Mouse (Mus musculus): ENCODE results near the gene Mavs. TPM values are rescaled to one million over a fixed set of nuclear protein-coding genes. Genes with fewer than 3 reads are reported as not detected.
"Not testable (repeated sequence)": the region's sequence is repeated elsewhere in the genome, so short reads cannot be mapped to it uniquely, and the experiment has no call there.

The Mavs gene
- total RNA-seq, 2 experiments from 2014 or later, result 32.8 to 43.2 TPM

- peak; percentile 97 for DNase-seq
Measured at GRCm38 (mm10) chr2:131209969-131210792, 23.7 kb upstream of the Mavs start.

GRCm38 (mm10) chr2:131211026-131211615 lies 22.7 kb upstream of the Mavs start:
- peak; percentile 33 to 48 for DNase-seq

GRCm38 (mm10) chr2:131213773-131214172 lies 20.1 kb upstream of the Mavs start:
- DNase-seq, result no peak

GRCm38 (mm10) chr2:131215941-131216858 lies 17.7 kb upstream of the Mavs start:
- peak; percentile 29 to 32 for DNase-seq

- no peak for DNase-seq
Measured at GRCm38 (mm10) chr2:131220030-131220429, 13.8 kb upstream of the Mavs start.

GRCm38 (mm10) chr2:131221853-131222515 lies 11.9 kb upstream of the Mavs start:
- DNase-seq, result no peak

GRCm38 (mm10) chr2:131222562-131222961 lies 11.3 kb upstream of the Mavs start:
- no peak for DNase-seq

GRCm38 (mm10) chr2:131223569-131223968 lies 10.3 kb upstream of the Mavs start:
- peak; percentile 32 to 42 for DNase-seq

GRCm38 (mm10) chr2:131225178-131225577 lies 8.7 kb upstream of the Mavs start:
- no peak for DNase-seq

GRCm38 (mm10) chr2:131226669-131227068 lies 7.2 kb upstream of the Mavs start:
- DNase-seq, result not testable (repeated sequence)

GRCm38 (mm10) chr2:131227243-131227642 lies 6.6 kb upstream of the Mavs start:
- no peak for DNase-seq

GRCm38 (mm10) chr2:131232558-131232957 lies 1.3 kb upstream of the Mavs start:
- DNase-seq, result no peak

GRCm38 (mm10) chr2:131234127-131234650 lies 326 bp downstream of the Mavs start:
- DNase-seq, result peak; percentile 45 to 56

- DNase-seq, result peak in 1 of 2 experiments; percentile 44
Measured at GRCm38 (mm10) chr2:131234970-131235635, 1.2 kb downstream of the Mavs start.

GRCm38 (mm10) chr2:131242180-131242579 lies 8.3 kb downstream of the Mavs start:
- no peak for DNase-seq

GRCm38 (mm10) chr2:131242929-131243328 lies 9.1 kb downstream of the Mavs start:
- no peak for DNase-seq

- DNase-seq, result peak; percentile 73 to 83
Measured at GRCm38 (mm10) chr2:131253681-131254328, 19.9 kb downstream of the Mavs start.

- peak in 1 of 2 experiments; percentile 29 for DNase-seq
Measured at GRCm38 (mm10) chr2:131254329-131254713, 20.5 kb downstream of the Mavs start.

GRCm38 (mm10) chr2:131255738-131256137 lies 21.9 kb downstream of the Mavs start:
- DNase-seq, result no peak

- DNase-seq, result no peak
Measured at GRCm38 (mm10) chr2:131258693-131259092, 24.8 kb downstream of the Mavs start.
